Mouse (Mus musculus) ES-E14 (cell line): ENCODE results near the gene Trrap.

Source experiments
- CHD2 ChIP-seq: IDR thresholded peaks from 2 replicates; pipeline ENCODE4 v1.6.1; 2014; ENCODE audit warnings: mild to moderate bottlenecking, low read depth, low read length, inconsistent platforms
- ZC3H11A ChIP-seq: IDR thresholded peaks from 2 replicates; pipeline ENCODE4 v1.6.1; 2012; ENCODE audit warnings: low read depth, mild to moderate bottlenecking, inconsistent platforms, low read length, borderline replicate concordance

GRCm38 (mm10) chr5:144794687-144795086 lies 27.2 kb downstream of the Trrap start:
- no peak for TF ChIP-seq CHD2
- TF ChIP-seq ZC3H11A: no peak
